Mouse (Mus musculus) myocyte (in vitro differentiated cells): ENCODE results near the gene Efna4. TPM values are rescaled to one million over a fixed set of nuclear protein-coding genes. Genes with fewer than 3 reads are reported as not detected.

Source experiments
- H3K27me3 ChIP-seq: one replicate; pipeline ENCODE4 v1.6.1; 2011; ENCODE audit not compliant: control insufficient read depth, insufficient read depth, insufficient read length
- H3K36me3 ChIP-seq: one replicate; pipeline ENCODE4 v1.6.1; 2011; ENCODE audit not compliant: control insufficient read depth, insufficient read depth
- H3K4me2 ChIP-seq: one replicate; pipeline ENCODE4 v1.6.1; 2011; ENCODE audit warnings: low read depth, control low read depth
- H3K4me3 ChIP-seq: one replicate; pipeline ENCODE4 v1.5.1; 2011; ENCODE audit warnings: mild to moderate bottlenecking, control low read depth, moderate library complexity
- H3K79me2 ChIP-seq: one replicate; pipeline ENCODE4 v1.6.1; 2011; ENCODE audit not compliant: control insufficient read depth, insufficient read depth
- H3ac ChIP-seq: one replicate; pipeline ENCODE4 v1.6.1; 2011; ENCODE audit not compliant: control insufficient read depth, insufficient read length
- CEBPB ChIP-seq: IDR thresholded peaks from 2 replicates; pipeline ENCODE4 v1.6.1; 2011; ENCODE audit warnings: mild to moderate bottlenecking, moderate library complexity; ENCODE audit not compliant: poor library complexity, insufficient read depth, severe bottlenecking
- E2F4 ChIP-seq: IDR thresholded peaks from one replicate; pipeline ENCODE4 v1.6.1; 2011; ENCODE audit warnings: mild to moderate bottlenecking, control low read depth, moderate library complexity; ENCODE audit not compliant: insufficient read depth
- MAX ChIP-seq: IDR thresholded peaks from one replicate; pipeline ENCODE4 v1.6.1; 2011; ENCODE audit warnings: low read depth, mild to moderate bottlenecking, control low read depth
- MYOD1 ChIP-seq, 3 experiments: IDR thresholded peaks; one replicate each; pipeline ENCODE4 v1.6.1; 2011; ENCODE audit warnings: control low read depth in 2 of 3, low read depth in 2 of 3, mild to moderate bottlenecking in 2 of 3, moderate library complexity in 1 of 3; ENCODE audit not compliant: insufficient read length in 2 of 3, control insufficient read depth in 1 of 3
- MYOG ChIP-seq, 3 experiments: IDR thresholded peaks; one replicate each; pipeline ENCODE4 v1.6.1; 2011; ENCODE audit warnings: control low read depth in 2 of 3, low read depth in 2 of 3, mild to moderate bottlenecking in 2 of 3; ENCODE audit not compliant: insufficient read length in 2 of 3, control insufficient read depth in 1 of 3, insufficient read depth in 1 of 3
- POLR2A ChIP-seq: IDR thresholded peaks from one replicate; pipeline ENCODE4 v1.6.1; 2011; ENCODE audit warnings: low read depth, mild to moderate bottlenecking, control low read depth, moderate library complexity; ENCODE audit not compliant: insufficient read length
- POLR2AphosphoS2 ChIP-seq: IDR thresholded peaks from one replicate; pipeline ENCODE4 v1.6.1; 2011; ENCODE audit warnings: low read depth, control low read depth; ENCODE audit not compliant: insufficient read length
- REST ChIP-seq: IDR thresholded peaks from one replicate; pipeline ENCODE4 v1.6.1; 2011; ENCODE audit warnings: mild to moderate bottlenecking, control low read depth, moderate library complexity; ENCODE audit not compliant: insufficient read depth, insufficient read length
- SRF ChIP-seq: IDR thresholded peaks from one replicate; pipeline ENCODE4 v1.6.1; 2011; ENCODE audit warnings: low read depth; ENCODE audit not compliant: control insufficient read depth, insufficient read length
- TCF12 ChIP-seq: IDR thresholded peaks from one replicate; pipeline ENCODE4 v1.6.1; 2011; ENCODE audit warnings: mild to moderate bottlenecking, control low read depth; ENCODE audit not compliant: poor library complexity, insufficient read depth, severe bottlenecking
- TCF3 ChIP-seq: IDR thresholded peaks from one replicate; pipeline ENCODE4 v1.6.1; 2011; ENCODE audit warnings: low read depth, control low read depth; ENCODE audit not compliant: insufficient read length
- USF1 ChIP-seq: IDR thresholded peaks from one replicate; pipeline ENCODE4 v1.6.1; 2011; ENCODE audit warnings: low read depth, mild to moderate bottlenecking, control low read depth, moderate library complexity
- polyA plus RNA-seq: library from polyadenylated mRNA; unstranded; fragments of >200 nt; fragmentation: generic; extraction: Trizol; gene quantifications from one replicate; pipeline ENCODE4 v1.2.1, GENCODE M21; 2012; ENCODE audit warnings: missing spikeins

The Efna4 gene
- polyA plus RNA-seq, 1 experiment: 5.4 TPM

GRCm38 (mm10) chr3:89332013-89332412, 5.8 kb downstream of the Efna4 start:
- TF ChIP-seq E2F4: no peak
- no peak for TF ChIP-seq MYOG (IDR thresholded peaks at IDR 0.05; ENCODE audit: control insufficient read depth in 1 of 3, insufficient read depth in 1 of 3, insufficient read length in 2 of 3, low read depth in 2 of 3)
- no peak for TF ChIP-seq REST
- no peak for TF ChIP-seq MYOD1 (IDR thresholded peaks at IDR 0.05; ENCODE audit: control insufficient read depth in 1 of 3, insufficient read length in 2 of 3, low read depth in 2 of 3)
- TF ChIP-seq POLR2A: no peak
- no peak for TF ChIP-seq TCF12
- TF ChIP-seq TCF3: no peak
- no peak for TF ChIP-seq CEBPB
- no peak for TF ChIP-seq MAX
- Histone ChIP-seq H3K4me2 (no peak overlapping the region), H3K36me3 (no peaks in the 10 kb centered on the region), H3K27me3 (no peaks in the 10 kb centered on the region), H3K4me3 (no peak overlapping the region), H3ac (no peak overlapping the region), H3K79me2 (no peaks in the 10 kb centered on the region)

GRCm38 (mm10) chr3:89331561-89331960, 6.3 kb downstream of the Efna4 start:
- TF ChIP-seq SRF: no peak
- TF ChIP-seq MAX: no peak
- no peak for TF ChIP-seq USF1
- no peak for TF ChIP-seq REST
- TF ChIP-seq POLR2AphosphoS2: no peak
- no peak for TF ChIP-seq TCF12
- no peak for TF ChIP-seq MYOG (IDR thresholded peaks at IDR 0.05; ENCODE audit: control insufficient read depth in 1 of 3, insufficient read depth in 1 of 3, insufficient read length in 2 of 3, low read depth in 2 of 3)
- no peak for TF ChIP-seq TCF3
- TF ChIP-seq MYOD1 (IDR thresholded peaks at IDR 0.05; ENCODE audit: control insufficient read depth in 1 of 3, insufficient read length in 2 of 3, low read depth in 2 of 3): no peak
- TF ChIP-seq CEBPB: no peak
- TF ChIP-seq POLR2A: no peak
- TF ChIP-seq E2F4: no peak

GRCm38 (mm10) chr3:89330948-89331347, 6.9 kb downstream of the Efna4 start:
- Histone ChIP-seq H3ac (no peak overlapping the region), H3K27me3 (no peaks in the 10 kb centered on the region), H3K4me2 (no peak overlapping the region), H3K4me3 (no peak overlapping the region), H3K79me2 (no peaks in the 10 kb centered on the region), H3K36me3 (no peaks in the 10 kb centered on the region)
- TF ChIP-seq MYOG (IDR thresholded peaks at IDR 0.05; ENCODE audit: control insufficient read depth in 1 of 3, insufficient read depth in 1 of 3, insufficient read length in 2 of 3, low read depth in 2 of 3): no peak
- no peak for TF ChIP-seq E2F4
- no peak for TF ChIP-seq MYOD1 (IDR thresholded peaks at IDR 0.05; ENCODE audit: control insufficient read depth in 1 of 3, insufficient read length in 2 of 3, low read depth in 2 of 3)
- TF ChIP-seq CEBPB: no peak

More at GRCm38 (mm10) chr3:89331561-89331960, 6.3 kb downstream of the Efna4 start:
- no peaks in the 10 kb centered on the region for H3K27me3 ChIP-seq
- no peaks in the 10 kb centered on the region for H3K36me3 ChIP-seq
- H3K4me2 ChIP-seq: no peak overlapping the region
- no peak overlapping the region for H3ac ChIP-seq
- no peaks in the 10 kb centered on the region for H3K79me2 ChIP-seq
- H3K4me3 ChIP-seq: no peak overlapping the region

- Histone ChIP-seq H3K79me2 (no peaks in the 10 kb centered on the region), H3K27me3 (no peaks in the 10 kb centered on the region), H3ac (no peak overlapping the region), H3K4me3 (no peak overlapping the region), H3K36me3 (no peaks in the 10 kb centered on the region), H3K4me2 (no peak overlapping the region)
- TF ChIP-seq USF1: no peak
- no peak for TF ChIP-seq MYOG (IDR thresholded peaks at IDR 0.05; ENCODE audit: control insufficient read depth in 1 of 3, insufficient read depth in 1 of 3, insufficient read length in 2 of 3, low read depth in 2 of 3)
- no peak for TF ChIP-seq SRF
- TF ChIP-seq E2F4: no peak
- TF ChIP-seq MYOD1 (IDR thresholded peaks at IDR 0.05; ENCODE audit: control insufficient read depth in 1 of 3, insufficient read length in 2 of 3, low read depth in 2 of 3): no peak
- no peak for TF ChIP-seq MAX
- TF ChIP-seq CEBPB: no peak
- no peak for TF ChIP-seq TCF3
- no peak for TF ChIP-seq POLR2AphosphoS2
- TF ChIP-seq REST: no peak
- no peak for TF ChIP-seq TCF12
- TF ChIP-seq POLR2A: no peak
These were observed 7.5 kb downstream of the Efna4 start for GRCm38 (mm10) chr3:89330346-89330745.

- no peak overlapping the region for H3ac ChIP-seq
- TF ChIP-seq TCF3 (no peak), MYOD1 (IDR thresholded peaks at IDR 0.05; ENCODE audit: control insufficient read depth in 1 of 3, insufficient read length in 2 of 3, low read depth in 2 of 3) (no peak), MYOG (IDR thresholded peaks at IDR 0.05; ENCODE audit: control insufficient read depth in 1 of 3, insufficient read depth in 1 of 3, insufficient read length in 2 of 3, low read depth in 2 of 3) (no peak), POLR2A (no peak), MAX (no peak), USF1 (no peak), SRF (no peak), CEBPB (no peak), TCF12 (no peak), POLR2AphosphoS2 (no peak), REST (no peak), E2F4 (no peak)
- H3K4me3 ChIP-seq: no peak overlapping the region
- no peaks in the 10 kb centered on the region for H3K79me2 ChIP-seq
- H3K36me3 ChIP-seq: no peaks in the 10 kb centered on the region
- no peaks in the 10 kb centered on the region for H3K27me3 ChIP-seq
- no peak overlapping the region for H3K4me2 ChIP-seq
These were observed 9.2 kb downstream of the Efna4 start for GRCm38 (mm10) chr3:89328623-89329022.
